Mouse (Mus musculus) lung, postnatal 0 days (tissue): ENCODE results near the gene Ubb. TPM values are rescaled to one million over a fixed set of nuclear protein-coding genes. Genes with fewer than 3 reads are reported as not detected.
"Not testable (repeated sequence)": the region's sequence is repeated elsewhere in the genome, so short reads cannot be mapped to it uniquely, and the experiment has no call there.

Source experiments
- ATAC-seq: fragments of 200-750 bp; cut with Nextera tagmentation; 2 replicates; pipeline ENCODE4 v1.8.0; 2017; ENCODE audit warnings: moderate library complexity
- DNase-seq: peaks from one replicate; pipeline ENCODE4 v3.0.0-alpha.2; 2016; ENCODE audit warnings: low spot score
- H3K27ac ChIP-seq: fragments of 300-500 bp; sonication (generic); 2 replicates; pipeline ENCODE4 v1.5.1; 2014; ENCODE audit warnings: antibody characterized with exemption, mild to moderate bottlenecking, low read length, mixed read lengths
- H3K27me3 ChIP-seq: fragments of 300-500 bp; sonication (generic); replicated peaks from 2 replicates; pipeline ENCODE4 v1.6.1; 2014; ENCODE audit warnings: low read length, mixed read lengths; ENCODE audit not compliant: insufficient read depth
- H3K36me3 ChIP-seq: fragments of 300-500 bp; sonication (generic); 2 replicates; pipeline ENCODE4 v1.6.1; 2014; ENCODE audit warnings: low read length, mixed read lengths; ENCODE audit not compliant: insufficient read depth
- H3K4me1 ChIP-seq: fragments of 300-500 bp; sonication (generic); 2 replicates; pipeline ENCODE4 v1.6.1; 2014; ENCODE audit warnings: antibody characterized with exemption, low read depth, low read length, mixed read lengths; ENCODE audit not compliant: insufficient read depth
- H3K4me2 ChIP-seq: fragments of 300-500 bp; sonication (generic); replicated peaks from 2 replicates; pipeline ENCODE4 v1.6.1; 2014; ENCODE audit warnings: low read depth, mild to moderate bottlenecking, low read length, moderate library complexity, mixed read lengths
- H3K4me3 ChIP-seq: fragments of 300-500 bp; sonication (generic); 2 replicates; pipeline ENCODE4 v1.5.1; 2014; ENCODE audit warnings: low read depth, low read length
- H3K9ac ChIP-seq: fragments of 300-500 bp; sonication (generic); replicated peaks from 2 replicates; pipeline ENCODE4 v1.6.1; 2014; ENCODE audit warnings: low read depth, mild to moderate bottlenecking
- H3K9me3 ChIP-seq: fragments of 300-500 bp; sonication (generic); 2 replicates; pipeline ENCODE4 v1.6.1; 2016; ENCODE audit warnings: low read length, mixed read lengths
- CTCF ChIP-seq: IDR thresholded peaks from 2 replicates; pipeline ENCODE4 v1.5.1; 2016; ENCODE audit warnings: antibody characterized with exemption, mild to moderate bottlenecking
- EP300 ChIP-seq: IDR thresholded peaks from 2 replicates; pipeline ENCODE4 v1.6.1; 2016; ENCODE audit warnings: antibody characterized with exemption, mild to moderate bottlenecking, control low read depth
- WGBS: fragments of 180-500 bp; shearing (Covaris S2); extraction: QIAGEN DNeasy Blood & Tissue Kit; methylation state at CpG from one replicate; pipeline ENCODE4 v1.1.7; 2014; 5-methylcytosine and 5-hydroxymethylcytosine counted together
- polyA plus RNA-seq: library from polyadenylated mRNA; unstranded; fragments of >200 nt; fragmentation: Nextera tagmentation; extraction: Ambion mirVana; gene quantifications from 2 replicates; pipeline ENCODE4 v1.2.1, GENCODE M21; 2015

Ubb gene
- polyA plus RNA-seq = 2,346 and 2,640 TPM in 2 replicates

GRCm38 (mm10) chr11:62550727-62551225 is at the start of gene Ubb:
Ubb (plus strand) TSS chr11:62551171.
- no peaks in the 10 kb centered on the region for H3K9me3 ChIP-seq
- peaks cover 17% of the 10 kb centered on the region; the same call in 1 of the 2 replicates for H3K4me1 ChIP-seq
- WGBS = under 1% methylated on average over 40 of the region's 40 CpGs
- H3K27ac ChIP-seq = peak within 1 kb of the TSS; percentile 100
- no peaks in the 10 kb centered on the region for H3K27me3 ChIP-seq
- peak within 1 kb of the TSS; percentile 98 for H3K4me2 ChIP-seq
- no peaks in the 10 kb centered on the region for H3K36me3 ChIP-seq
- peak within 1 kb of the TSS; percentile 95 for H3K9ac ChIP-seq
- ATAC-seq (peak; percentile 95), DNase-seq (peak; percentile 100)
- peak within 1 kb of the TSS; percentile 81 for H3K4me3 ChIP-seq
- no peak for TF ChIP-seq CTCF
- no peak for TF ChIP-seq EP300

- WGBS = 72% methylated on average over 4 of the region's 4 CpGs
- ATAC-seq (no peak), DNase-seq (no peak)
- no peaks in the 10 kb centered on the region for H3K36me3 ChIP-seq
- TF ChIP-seq CTCF = no peak
- TF ChIP-seq EP300 = no peak
- H3K4me1 ChIP-seq = no peaks in the 10 kb centered on the region
- no peaks in the 10 kb centered on the region for H3K9me3 ChIP-seq
- H3K9ac ChIP-seq = no peak overlapping the region
- no peak overlapping the region for H3K4me2 ChIP-seq
- no peak overlapping the region for H3K4me3 ChIP-seq
- H3K27me3 ChIP-seq = no peaks in the 10 kb centered on the region
- H3K27ac ChIP-seq = no peak overlapping the region
Measured at GRCm38 (mm10) chr11:62507683-62508082, 43.3 kb upstream of the Ubb start.

GRCm38 (mm10) chr11:62508365-62508764 is 42.6 kb upstream of the Ubb start:
- H3K36me3 ChIP-seq, H3K27me3 ChIP-seq, H3K27ac ChIP-seq, H3K9me3 ChIP-seq, DNase-seq, ATAC-seq, H3K4me1 ChIP-seq, H3K4me3 ChIP-seq, H3K4me2 ChIP-seq, H3K9ac ChIP-seq: not testable (repeated sequence)
- 91% methylated on average over 13 of the region's 13 CpGs for WGBS

GRCm38 (mm10) chr11:62508816-62509215 is 42.2 kb upstream of the Ubb start:
- not testable (repeated sequence) for ATAC-seq

GRCm38 (mm10) chr11:62509571-62509970 is 41.4 kb upstream of the Ubb start:
- H3K27ac ChIP-seq = no peak overlapping the region
- WGBS = 51% methylated on average over 3 of the region's 3 CpGs
- H3K4me1 ChIP-seq = no peaks in the 10 kb centered on the region
- H3K27me3 ChIP-seq = no peaks in the 10 kb centered on the region
- no peaks in the 10 kb centered on the region for H3K9me3 ChIP-seq
- no peak overlapping the region for H3K4me3 ChIP-seq
- H3K9ac ChIP-seq = no peak overlapping the region
- no peak overlapping the region for H3K4me2 ChIP-seq
- no peak for DNase-seq
- no peaks in the 10 kb centered on the region for H3K36me3 ChIP-seq
- TF ChIP-seq CTCF = no peak
- TF ChIP-seq EP300 = no peak
- ATAC-seq = no peak

More at GRCm38 (mm10) chr11:62508816-62509215, 42.2 kb upstream of the Ubb start:
- H3K4me3 ChIP-seq, H3K4me1 ChIP-seq, H3K4me2 ChIP-seq, DNase-seq, H3K27me3 ChIP-seq, H3K9me3 ChIP-seq, H3K27ac ChIP-seq, H3K36me3 ChIP-seq, H3K9ac ChIP-seq: not testable (repeated sequence)
- WGBS = 86% methylated on average over 5 of the region's 5 CpGs

- no peak overlapping the region for H3K4me2 ChIP-seq
- no peak overlapping the region for H3K4me3 ChIP-seq
- 87% methylated on average over 5 of the region's 5 CpGs for WGBS
- TF ChIP-seq CTCF (no peak), EP300 (no peak)
- no peaks in the 10 kb centered on the region for H3K4me1 ChIP-seq
- ATAC-seq (no peak), DNase-seq (no peak)
- H3K27me3 ChIP-seq = no peaks in the 10 kb centered on the region
- H3K9me3 ChIP-seq = no peaks in the 10 kb centered on the region
- no peaks in the 10 kb centered on the region for H3K36me3 ChIP-seq
- H3K27ac ChIP-seq = no peak overlapping the region
- no peak overlapping the region for H3K9ac ChIP-seq
Measured at GRCm38 (mm10) chr11:62510956-62511355, 40.0 kb upstream of the Ubb start.
